Mouse (Mus musculus) regulatory T cell (primary cell): ENCODE results near the gene Slc8a3.

Experiments used
- in situ Hi-C: fragments of 300-600 bp; cut with MboI, MseI; formaldehyde crosslinking; loops from one replicate; pipeline ENCODE4 v1.15.1; 2025; ENCODE audit warnings: high pct_unique_total_duplicates

Gene Slc8a3

GRCm38 (mm10) chr12:81241096-81241495, 91.9 kb downstream of the Slc8a3 start:
- in situ Hi-C loops = no loop called here

DNA sequence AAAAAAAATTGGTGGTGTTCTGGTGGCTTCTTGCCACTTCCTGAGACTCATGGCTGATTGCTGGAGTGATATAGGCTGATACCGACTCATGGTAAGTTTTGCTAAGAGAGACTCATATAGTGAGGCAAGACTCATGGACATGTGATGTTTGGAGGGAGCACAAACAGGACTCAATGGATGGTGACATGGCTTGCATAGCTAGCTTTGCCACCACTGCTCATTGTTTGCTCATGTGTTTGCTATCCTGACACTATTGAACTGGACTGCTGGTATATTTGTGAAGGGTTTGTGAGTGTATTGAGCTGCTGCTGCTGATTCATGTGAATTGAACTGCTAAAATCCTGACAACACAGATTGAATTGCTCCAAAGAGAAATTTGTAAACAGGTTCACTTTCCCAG, 95.8 kb downstream of the Slc8a3 start:
- in situ Hi-C loops = no loop called here

DNA sequence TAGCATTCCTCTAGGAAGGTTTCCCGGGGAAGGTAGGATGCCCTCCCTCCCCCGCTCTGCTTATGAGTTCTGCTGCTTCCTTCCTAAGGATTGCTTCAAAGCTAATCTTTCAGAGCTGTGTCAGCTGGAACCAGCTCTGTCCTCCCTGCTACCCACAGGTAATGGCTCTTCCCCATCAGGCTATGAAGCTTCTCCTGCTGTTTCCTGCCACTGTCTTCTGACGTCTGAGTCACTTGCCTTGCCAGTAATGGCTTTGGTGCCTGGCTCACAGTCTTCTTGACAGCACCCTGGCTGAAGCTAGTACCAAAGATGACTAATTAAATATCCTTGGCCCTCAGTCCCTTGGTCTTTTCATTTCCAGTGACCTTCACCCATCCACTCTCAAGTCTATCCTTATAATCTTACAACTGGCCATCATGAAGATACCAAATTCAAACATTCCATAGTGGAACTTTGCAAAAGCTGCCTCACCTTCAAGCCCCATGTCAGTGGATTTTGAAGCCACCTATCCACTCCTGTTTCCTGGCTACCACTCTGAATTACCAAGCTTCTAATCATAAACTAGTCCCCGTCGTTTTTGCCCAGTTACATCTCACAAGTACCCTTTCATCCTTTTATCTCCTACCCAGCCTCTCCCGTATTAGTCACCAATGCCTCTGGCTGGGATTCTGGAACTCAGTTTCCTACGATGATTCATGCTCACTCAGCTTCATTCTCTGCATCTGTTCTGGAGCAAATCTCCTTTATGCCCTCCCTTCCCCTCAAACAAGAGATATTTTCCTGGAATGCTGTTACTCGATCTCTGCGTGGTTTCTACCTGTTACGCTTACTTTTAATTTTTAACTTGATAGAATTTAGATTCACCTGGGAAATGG, 97.3 kb downstream of the Slc8a3 start:
- in situ Hi-C loops = no loop called here

DNA sequence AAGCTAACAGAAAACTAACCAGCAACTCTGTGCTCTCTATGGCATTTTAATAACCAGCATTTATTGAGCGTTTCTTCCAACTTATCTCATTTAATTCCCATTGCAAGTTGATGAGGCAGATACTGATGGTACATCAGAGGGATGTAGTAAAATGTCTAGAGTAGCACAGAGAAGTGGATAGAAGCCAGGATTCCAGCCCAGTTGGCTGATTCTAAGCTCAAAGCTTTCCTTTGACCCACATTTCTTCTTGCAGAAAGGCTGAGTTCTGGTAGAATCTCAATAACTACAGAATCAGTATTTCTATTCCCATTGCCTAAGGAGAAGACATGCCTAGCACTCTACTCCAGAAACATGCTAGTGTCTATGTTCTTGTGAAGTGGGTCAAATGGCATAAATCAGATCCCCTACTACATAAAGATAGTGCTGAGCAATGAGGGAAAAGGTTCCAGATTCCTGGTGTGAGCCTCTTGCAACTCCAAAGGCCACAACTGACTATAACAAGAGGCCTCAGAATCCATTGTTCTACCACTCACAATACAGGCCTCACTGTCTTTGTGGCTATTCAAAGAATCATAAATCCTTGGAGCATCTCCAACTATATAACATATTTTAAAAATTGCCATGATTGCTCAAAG, 99.1 kb downstream of the Slc8a3 start:
- in situ Hi-C loops = no loop called here

- in situ Hi-C loops = no loop called here
These were observed 105.1 kb downstream of the Slc8a3 start for GRCm38 (mm10) chr12:81227767-81228460.

DNA sequence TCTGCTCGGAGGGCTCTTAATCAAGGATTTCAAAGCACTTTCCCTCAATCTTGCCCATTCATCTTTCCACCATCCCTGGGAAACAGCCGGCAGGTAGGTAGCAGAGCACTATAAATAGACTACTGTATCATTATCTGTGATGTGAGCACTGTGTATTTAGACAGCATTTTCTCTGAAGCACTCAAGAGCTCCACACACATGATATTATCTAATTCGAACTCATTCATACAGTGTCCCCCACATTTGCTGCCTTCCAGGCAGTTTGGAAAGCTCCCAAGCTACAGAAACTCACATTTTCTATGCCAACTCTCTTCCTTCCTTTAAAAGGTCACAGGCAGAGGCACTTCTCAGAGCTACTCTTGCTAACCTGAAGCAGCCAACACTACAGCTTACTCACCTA, 106.4 kb downstream of the Slc8a3 start:
- in situ Hi-C loops = no loop called here

GRCm38 (mm10) chr12:81225966-81226577, 106.9 kb downstream of the Slc8a3 start:
- in situ Hi-C loops = no loop called here

- in situ Hi-C loops = no loop called here
These were observed 108.1 kb downstream of the Slc8a3 start for GRCm38 (mm10) chr12:81224843-81225242.

- in situ Hi-C loops = no loop called here
These were observed 109.7 kb downstream of the Slc8a3 start for GRCm38 (mm10) chr12:81223276-81223675.

DNA sequence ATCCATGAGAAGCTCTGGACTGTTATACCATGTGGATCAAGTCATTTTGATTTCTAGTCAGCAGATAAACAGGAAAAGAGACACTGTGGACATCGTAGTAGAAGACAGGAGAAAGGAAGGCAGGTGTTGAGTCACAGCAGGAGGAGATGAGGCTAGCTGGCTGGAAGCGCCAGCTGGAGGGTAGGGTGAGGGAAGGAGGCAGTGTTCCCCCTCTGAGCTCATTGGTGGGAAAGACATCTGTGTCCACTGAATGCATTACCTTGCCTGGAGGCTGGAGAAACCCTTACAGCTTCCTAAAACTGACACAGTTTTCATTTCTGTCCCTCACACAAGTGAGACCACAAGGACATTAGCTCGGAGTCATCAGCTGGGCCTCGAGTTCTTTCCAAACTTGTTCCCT, 113.6 kb downstream of the Slc8a3 start:
- in situ Hi-C loops = no loop called here

- in situ Hi-C loops = no loop called here
These were observed 124.4 kb downstream of the Slc8a3 start for GRCm38 (mm10) chr12:81208559-81208958.

DNA sequence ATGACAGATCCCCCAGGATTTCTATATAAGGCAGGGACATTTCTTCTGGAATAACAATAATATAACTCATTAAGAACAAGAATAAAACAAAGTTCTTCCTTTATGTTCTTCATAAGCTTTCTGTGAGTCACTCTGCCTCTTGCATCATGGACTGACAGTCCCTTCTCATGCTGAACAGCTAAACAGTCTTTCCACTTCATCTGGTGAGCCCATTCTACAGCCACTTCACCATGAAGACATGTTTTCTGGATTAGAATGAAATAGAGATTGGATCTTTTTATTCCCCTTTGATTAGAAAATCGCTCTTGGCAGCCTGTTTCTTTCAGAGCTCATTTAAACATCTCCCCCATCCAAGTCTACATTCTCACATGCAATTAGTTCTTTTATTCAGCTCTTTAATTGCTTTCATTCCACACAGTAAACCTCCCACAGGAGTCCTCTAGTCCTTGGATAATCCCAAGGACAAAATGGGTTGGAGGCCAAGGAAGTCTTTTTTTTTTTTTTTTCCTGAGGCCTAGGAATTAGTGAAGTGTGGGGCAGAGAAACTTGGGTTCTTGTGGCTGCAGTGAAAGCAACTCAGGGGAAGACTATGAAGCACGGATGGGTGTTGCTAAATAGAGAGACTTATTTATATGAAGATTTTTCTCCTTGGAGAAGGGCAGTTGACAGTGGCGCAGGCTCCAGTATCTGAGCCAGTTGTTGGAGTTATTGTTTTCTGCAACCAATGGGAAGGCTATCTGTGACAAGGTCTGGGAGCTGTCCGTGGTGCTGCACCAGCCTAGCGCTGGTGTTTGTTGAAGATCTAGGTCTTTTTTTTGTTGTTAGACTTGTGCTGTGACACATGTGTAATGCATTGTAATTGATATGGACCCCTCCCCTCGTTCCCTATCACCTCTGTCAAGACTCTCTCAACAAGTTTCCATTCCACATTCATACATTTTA, 127.1 kb downstream of the Slc8a3 start:
- in situ Hi-C loops = no loop called here

DNA sequence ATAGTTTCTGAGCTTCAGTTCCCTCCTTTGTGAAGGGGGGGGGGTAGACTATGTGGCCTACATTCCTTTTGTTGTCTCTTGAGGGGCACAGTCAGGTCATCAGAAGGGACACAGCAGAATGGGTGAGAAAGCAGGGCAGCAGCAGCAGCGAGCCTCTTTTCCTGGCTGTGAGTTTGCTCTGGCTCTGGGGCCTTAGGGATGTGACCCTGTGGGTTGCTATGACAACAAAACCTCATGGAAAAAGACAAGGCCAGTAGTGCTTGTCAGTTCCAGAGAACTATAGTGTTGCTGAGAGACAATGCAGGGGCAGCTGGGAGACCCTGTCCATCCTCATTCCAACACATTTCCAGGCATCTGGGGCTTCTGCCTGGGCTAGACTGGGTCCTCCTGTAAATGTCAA, 129.8 kb downstream of the Slc8a3 start:
- in situ Hi-C loops = no loop called here

- in situ Hi-C loops = no loop called here
These were observed 133.6 kb downstream of the Slc8a3 start for GRCm38 (mm10) chr12:81199280-81199955.

- in situ Hi-C loops = no loop called here
These were observed 135.4 kb downstream of the Slc8a3 start for GRCm38 (mm10) chr12:81197468-81198075.

- in situ Hi-C loops = no loop called here
These were observed 139.0 kb downstream of the Slc8a3 start for GRCm38 (mm10) chr12:81193968-81194367.

GRCm38 (mm10) chr12:81189636-81190035, 143.3 kb downstream of the Slc8a3 start:
- in situ Hi-C loops = no loop called here

DNA sequence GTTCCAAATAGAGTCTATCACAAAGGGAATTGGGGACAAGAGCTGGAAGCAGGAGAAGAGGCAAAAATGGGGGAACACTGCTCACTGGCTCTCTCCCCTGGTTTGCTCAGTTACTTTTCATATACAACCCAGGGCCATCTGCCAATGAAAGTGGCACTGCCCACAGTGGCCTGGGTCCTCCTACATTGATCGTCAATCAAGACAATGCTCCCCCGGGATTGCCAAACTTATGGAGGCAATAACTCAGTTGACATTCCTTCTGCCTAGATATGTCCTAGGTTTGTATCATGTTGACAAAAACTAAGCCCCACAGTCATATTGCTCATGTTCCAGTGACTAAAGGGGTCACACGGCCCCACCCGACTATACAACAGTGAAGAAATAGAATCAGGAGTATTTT, 144.0 kb downstream of the Slc8a3 start:
- in situ Hi-C loops = no loop called here

DNA sequence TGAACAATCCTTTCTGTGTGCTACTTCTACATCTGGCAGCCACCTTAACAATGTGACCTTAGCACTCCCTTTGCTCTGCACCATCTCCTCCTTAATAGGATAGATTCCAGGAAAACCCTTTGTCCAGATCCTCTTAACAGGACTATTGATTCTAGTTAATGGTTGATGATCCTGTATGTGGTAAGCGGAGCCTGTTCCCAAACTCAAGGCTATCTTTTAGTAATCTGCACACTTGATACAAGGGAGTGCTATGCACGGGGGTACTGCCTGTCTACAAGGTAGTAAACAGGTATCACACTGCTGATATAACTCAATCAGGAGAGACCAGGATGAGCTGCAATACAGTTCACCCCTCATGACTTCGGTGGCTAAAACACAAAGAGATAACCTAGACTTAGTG, 144.6 kb downstream of the Slc8a3 start:
- in situ Hi-C loops = no loop called here

DNA sequence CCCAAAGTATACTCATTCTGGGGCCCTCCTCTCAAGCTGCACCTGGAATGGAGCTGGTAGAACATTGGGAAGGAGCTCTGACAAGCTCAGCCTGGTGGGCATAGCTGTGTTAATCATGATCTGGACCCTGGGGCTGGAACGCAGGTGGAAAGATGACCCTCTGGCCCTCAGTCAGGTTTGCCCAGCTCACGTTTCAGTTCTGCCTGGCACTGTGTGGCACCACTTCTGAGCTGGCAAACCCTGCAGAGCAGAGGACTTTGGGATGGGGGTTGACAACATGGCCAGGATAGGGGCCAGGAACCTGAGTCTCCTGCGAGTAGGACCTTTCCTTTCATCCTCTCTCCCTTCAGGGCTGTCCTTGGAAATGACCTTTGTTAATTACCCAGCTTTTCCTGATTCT, 146.3 kb downstream of the Slc8a3 start:
- in situ Hi-C loops = no loop called here
